Mouse (Mus musculus) intestine, postnatal 0 days (tissue): ENCODE data around the gene Exd2. TPM values are rescaled to one million over a fixed set of nuclear protein-coding genes. Genes with fewer than 3 reads are reported as not detected.

Experiments used
- ATAC-seq: fragments of 200-750 bp; cut with Nextera tagmentation; 2 replicates; pipeline ENCODE4 v1.8.0; 2017; ENCODE audit warnings: mild to moderate bottlenecking, moderate TSS enrichment, moderate library complexity
- H3K27ac ChIP-seq: fragments of 300-500 bp; sonication (generic); 2 replicates; pipeline ENCODE4 v1.5.1; 2014; ENCODE audit warnings: mild to moderate bottlenecking, low read depth, low read length, moderate library complexity
- H3K27me3 ChIP-seq: fragments of 300-500 bp; sonication (generic); replicated peaks from 2 replicates; pipeline ENCODE4 v1.6.1; 2014; ENCODE audit warnings: low read length, mixed read lengths; ENCODE audit not compliant: control insufficient read depth, insufficient read depth
- H3K36me3 ChIP-seq: fragments of 300-500 bp; sonication (generic); 2 replicates; pipeline ENCODE4 v1.6.1; 2014; ENCODE audit warnings: mild to moderate bottlenecking, moderate library complexity; ENCODE audit not compliant: control insufficient read depth, insufficient read depth
- H3K4me1 ChIP-seq: fragments of 300-500 bp; sonication (generic); replicated peaks from 2 replicates; pipeline ENCODE4 v1.6.1; 2014; ENCODE audit warnings: antibody characterized with exemption, low read length, mixed read lengths; ENCODE audit not compliant: control insufficient read depth, insufficient read depth
- H3K4me2 ChIP-seq: fragments of 300-500 bp; sonication (generic); replicated peaks from 2 replicates; pipeline ENCODE4 v1.6.1; 2014; ENCODE audit warnings: low read depth, mild to moderate bottlenecking, moderate library complexity
- H3K4me3 ChIP-seq: fragments of 300-500 bp; sonication (generic); 2 replicates; pipeline ENCODE4 v1.5.1; 2014; ENCODE audit warnings: low read depth, low read length
- H3K9ac ChIP-seq: fragments of 300-500 bp; sonication (generic); 2 replicates; pipeline ENCODE4 v1.6.1; 2014; ENCODE audit warnings: mild to moderate bottlenecking, low read depth, low read length
- H3K9me3 ChIP-seq: fragments of 300-500 bp; sonication (generic); 2 replicates; pipeline ENCODE4 v1.6.1; 2016; ENCODE audit warnings: mixed run types; ENCODE audit not compliant: control insufficient read depth
- CTCF ChIP-seq: sonication (generic); IDR thresholded peaks from 2 replicates; pipeline ENCODE4 v1.5.1; 2016; ENCODE audit warnings: low read depth, mild to moderate bottlenecking, control low read depth, antibody characterized with exemption, moderate library complexity
- WGBS: fragments of 180-500 bp; shearing (Covaris S2); extraction: QIAGEN DNeasy Blood & Tissue Kit; methylation state at CpG from one replicate; pipeline ENCODE4 v1.1.7; 2014; 5-methylcytosine and 5-hydroxymethylcytosine counted together
- polyA plus RNA-seq: library from polyadenylated mRNA; unstranded; fragments of >200 nt; fragmentation: Nextera tagmentation; extraction: Ambion mirVana; gene quantifications from 2 replicates; pipeline ENCODE4 v1.2.1, GENCODE M21; 2015

Gene Exd2
- polyA plus RNA-seq, 1 experiment from 2014 or later = 6.8 TPM

- H3K9ac ChIP-seq = no peak overlapping the region
- 56% methylated on average over 14 of the region's 14 CpGs for WGBS
- H3K27me3 ChIP-seq = no peaks in the 10 kb centered on the region
- ATAC-seq = no peak
- TF ChIP-seq CTCF = no peak
- H3K4me1 ChIP-seq = no peaks in the 10 kb centered on the region
- H3K4me3 ChIP-seq = no peak overlapping the region
- no peak overlapping the region for H3K27ac ChIP-seq
- H3K9me3 ChIP-seq = no peaks in the 10 kb centered on the region
- H3K4me2 ChIP-seq = no peak overlapping the region
- H3K36me3 ChIP-seq = no peaks in the 10 kb centered on the region
These were observed 44.3 kb downstream of the Exd2 start for GRCm38 (mm10) chr12:80507041-80507745.

GRCm38 (mm10) chr12:80517977-80518376, 55.1 kb downstream of the Exd2 start, which contains the start of gene Galnt16:
Galnt16 (plus strand) TSS chr12:80518277.
- H3K4me1 ChIP-seq = no peaks in the 10 kb centered on the region
- 13% methylated on average over 14 of the region's 14 CpGs for WGBS
- peak within 1 kb of the TSS; percentile 81 for H3K4me2 ChIP-seq
- H3K27me3 ChIP-seq = peaks cover 53% of the 10 kb centered on the region
- 0 out of 2 replicates have a peak within 1 kb of the TSS, but pooled peaks have one; percentile 19 for H3K9ac ChIP-seq
- no peak within 1 kb of the TSS for H3K27ac ChIP-seq
- no peaks in the 10 kb centered on the region for H3K36me3 ChIP-seq
- peak within 1 kb of the TSS; percentile 49 for H3K4me3 ChIP-seq
- no peak for TF ChIP-seq CTCF
- no peak for ATAC-seq
- no peaks in the 10 kb centered on the region for H3K9me3 ChIP-seq

GRCm38 (mm10) chr12:80518393-80518756, 55.5 kb downstream of the Exd2 start:
- TF ChIP-seq CTCF = no peak
- Histone ChIP-seq H3K36me3 (no peaks in the 10 kb centered on the region), H3K4me1 (no peaks in the 10 kb centered on the region), H3K9ac (no peak overlapping the region), H3K4me2 (peak overlapping the region; percentile 81), H3K27ac (no peak overlapping the region), H3K9me3 (no peaks in the 10 kb centered on the region), H3K27me3 (peaks cover 53% of the 10 kb centered on the region), H3K4me3 (peak overlapping the region; percentile 49)
- ATAC-seq = no peak
- under 1% methylated on average over 25 of the region's 25 CpGs for WGBS

- H3K27ac ChIP-seq = no peak overlapping the region
- under 1% methylated on average over 73 of the region's 90 CpGs for WGBS
- H3K4me1 ChIP-seq = no peaks in the 10 kb centered on the region
- TF ChIP-seq CTCF = no peak
- H3K36me3 ChIP-seq = no peaks in the 10 kb centered on the region
- H3K27me3 ChIP-seq = peaks cover 53% of the 10 kb centered on the region
- H3K4me3 ChIP-seq = peak overlapping the region; percentile 49
- H3K9me3 ChIP-seq = no peaks in the 10 kb centered on the region
- H3K4me2 ChIP-seq = peak overlapping the region; percentile 81
- ATAC-seq = no peak
- 0 out of 2 replicates have a peak overlapping the region, but pooled peaks have one; percentile 19 for H3K9ac ChIP-seq
These were observed 56.1 kb downstream of the Exd2 start for GRCm38 (mm10) chr12:80518757-80519620.

GRCm38 (mm10) chr12:80519621-80520332, 56.9 kb downstream of the Exd2 start:
- ATAC-seq = no peak
- Histone ChIP-seq H3K27me3 (peaks cover 53% of the 10 kb centered on the region), H3K4me3 (peak overlapping the region; percentile 49), H3K9ac (0 out of 2 replicates have a peak overlapping the region, but pooled peaks have one; percentile 19), H3K4me1 (no peaks in the 10 kb centered on the region), H3K36me3 (no peaks in the 10 kb centered on the region), H3K4me2 (peak overlapping the region; percentile 81), H3K9me3 (no peaks in the 10 kb centered on the region), H3K27ac (no peak overlapping the region)
- 1% methylated on average over 42 of the region's 43 CpGs for WGBS
- peak; percentile 51 for TF ChIP-seq CTCF

- Histone ChIP-seq H3K4me3 (no peak overlapping the region), H3K9ac (no peak overlapping the region), H3K9me3 (no peaks in the 10 kb centered on the region), H3K27ac (no peak overlapping the region), H3K4me2 (no peak overlapping the region), H3K36me3 (no peaks in the 10 kb centered on the region), H3K27me3 (peaks cover 46% of the 10 kb centered on the region), H3K4me1 (no peaks in the 10 kb centered on the region)
- ATAC-seq = no peak
- no peak for TF ChIP-seq CTCF
- 62% methylated on average over 3 of the region's 3 CpGs for WGBS
These were observed 59.1 kb downstream of the Exd2 start for GRCm38 (mm10) chr12:80522006-80522405.
